Mouse (Mus musculus) forebrain, embryonic 10.5 days (tissue): ENCODE measurements around the gene Ndufs3. TPM values are rescaled to one million over a fixed set of nuclear protein-coding genes. Genes with fewer than 3 reads are reported as not detected.

ENCODE experiments used
- DNase-seq: peaks from one replicate; pipeline ENCODE4 v3.0.0-alpha.2; 2017; ENCODE audit warnings: low spot score; ENCODE audit errors: extremely low spot score
- H3K27ac ChIP-seq: fragments of 300-500 bp; sonication (generic); 2 replicates; pipeline ENCODE4 v1.5.1; 2016; ENCODE audit warnings: mild to moderate bottlenecking
- H3K27me3 ChIP-seq: fragments of 300-500 bp; sonication (generic); 2 replicates; pipeline ENCODE4 v1.6.1; 2016; ENCODE audit warnings: mild to moderate bottlenecking; ENCODE audit not compliant: poor library complexity, severe bottlenecking
- H3K36me3 ChIP-seq: fragments of 300-500 bp; sonication (generic); replicated peaks from 2 replicates; pipeline ENCODE4 v1.6.1; 2016; ENCODE audit warnings: mild to moderate bottlenecking, moderate library complexity
- H3K4me1 ChIP-seq: fragments of 300-500 bp; sonication (generic); 2 replicates; pipeline ENCODE4 v1.6.1; 2016
- H3K4me3 ChIP-seq: fragments of 300-500 bp; sonication (generic); 2 replicates; pipeline ENCODE4 v1.5.1; 2016; ENCODE audit warnings: mild to moderate bottlenecking, moderate library complexity
- H3K9me3 ChIP-seq: fragments of 300-500 bp; sonication (generic); 2 replicates; pipeline ENCODE4 v1.6.1; 2016; ENCODE audit warnings: mild to moderate bottlenecking, moderate library complexity
- WGBS: fragments of 180-500 bp; shearing (Covaris S2); methylation state at CpG from one replicate; pipeline ENCODE4 v1.1.7; 2016; 5-methylcytosine and 5-hydroxymethylcytosine counted together
- polyA plus RNA-seq: library from polyadenylated mRNA; unstranded; fragments of >200 nt; fragmentation: Nextera tagmentation; extraction: Ambion mirVana; gene quantifications from 2 replicates; pipeline ENCODE4 v1.2.1, GENCODE M21; 2016

The Ndufs3 gene
- polyA plus RNA-seq, 1 experiment from 2014 or later = 201 TPM

DNA sequence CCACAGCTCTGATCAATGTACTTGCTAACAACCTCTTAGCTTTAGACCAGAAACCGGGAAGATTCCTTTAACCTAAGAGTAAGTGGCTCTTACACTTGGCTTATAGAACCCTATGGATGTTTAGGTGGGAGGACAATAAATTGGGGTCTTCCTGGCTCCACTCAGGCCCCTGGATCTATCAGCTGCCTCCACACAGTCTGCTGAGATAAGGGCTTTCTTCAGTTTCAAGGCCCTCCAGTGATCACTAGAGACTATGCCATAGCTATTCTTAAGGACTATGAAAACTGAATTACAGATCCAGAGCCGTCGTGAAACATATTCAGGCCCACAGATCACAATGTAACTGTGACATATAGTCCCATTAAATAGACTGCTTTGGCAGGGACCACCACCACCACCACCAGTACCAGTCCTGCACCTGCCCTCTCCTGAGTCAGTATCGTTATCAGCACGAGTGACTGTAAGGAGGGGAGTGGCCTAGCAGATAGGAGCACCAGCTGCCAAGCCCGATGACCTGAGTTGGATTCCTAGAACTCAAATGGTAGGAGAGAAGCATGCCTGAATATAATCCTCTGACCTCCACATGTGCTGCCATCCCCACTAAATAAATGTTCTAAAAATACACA is 10.8 kb downstream of the Ndufs3 start:
- Histone ChIP-seq H3K9me3 (no peaks in the 10 kb centered on the region), H3K27ac (peak overlapping the region; percentile 56; the same call in 1 of the 2 replicates), H3K4me3 (no peak overlapping the region), H3K27me3 (peaks cover 34% of the 10 kb centered on the region), H3K4me1 (peaks cover 14% of the 10 kb centered on the region), H3K36me3 (peaks cover 65% of the 10 kb centered on the region)
- no peak for DNase-seq
- WGBS = 91% methylated on average over 6 of the region's 6 CpGs

- Histone ChIP-seq H3K27ac (peak overlapping the region; percentile 83), H3K4me1 (peaks cover 41% of the 10 kb centered on the region), H3K4me3 (peak overlapping the region; percentile 57), H3K36me3 (peaks cover 26% of the 10 kb centered on the region), H3K9me3 (no peaks in the 10 kb centered on the region), H3K27me3 (peaks cover 74% of the 10 kb centered on the region)
- DNase-seq = peak; percentile 51
- WGBS = 5% methylated on average over 133 of the region's 133 CpGs
These were observed 14.8 kb downstream of the Ndufs3 start for GRCm38 (mm10) chr2:90889550-90890548.

DNA sequence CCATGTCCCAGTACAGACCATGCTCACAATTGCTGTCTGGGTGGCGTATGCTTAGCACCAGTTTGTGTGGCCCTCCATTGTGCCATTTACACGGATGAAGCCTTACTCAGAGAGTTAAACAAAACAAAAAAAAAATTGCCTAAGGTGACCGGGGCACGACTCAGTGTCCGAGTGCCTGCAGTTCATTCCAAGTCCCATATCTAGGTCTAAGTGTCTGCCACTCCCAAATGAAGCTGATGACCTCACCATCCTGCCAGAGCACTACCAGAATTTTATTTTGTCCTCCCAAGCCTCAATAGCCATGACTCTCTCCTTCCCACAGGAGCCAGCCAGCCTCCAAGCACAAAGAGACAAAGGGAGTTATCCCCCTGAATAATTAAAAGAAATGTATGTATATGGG is 17.0 kb downstream of the Ndufs3 start:
- Histone ChIP-seq H3K4me1 (peaks cover 46% of the 10 kb centered on the region), H3K9me3 (no peaks in the 10 kb centered on the region; the same call in 1 of the 2 replicates), H3K36me3 (peaks cover 7% of the 10 kb centered on the region; the same call in 1 of the 2 replicates), H3K27me3 (peaks cover 86% of the 10 kb centered on the region), H3K4me3 (no peak overlapping the region), H3K27ac (no peak overlapping the region)
- DNase-seq = no peak
- WGBS = 73% methylated on average over 5 of the region's 5 CpGs

DNA sequence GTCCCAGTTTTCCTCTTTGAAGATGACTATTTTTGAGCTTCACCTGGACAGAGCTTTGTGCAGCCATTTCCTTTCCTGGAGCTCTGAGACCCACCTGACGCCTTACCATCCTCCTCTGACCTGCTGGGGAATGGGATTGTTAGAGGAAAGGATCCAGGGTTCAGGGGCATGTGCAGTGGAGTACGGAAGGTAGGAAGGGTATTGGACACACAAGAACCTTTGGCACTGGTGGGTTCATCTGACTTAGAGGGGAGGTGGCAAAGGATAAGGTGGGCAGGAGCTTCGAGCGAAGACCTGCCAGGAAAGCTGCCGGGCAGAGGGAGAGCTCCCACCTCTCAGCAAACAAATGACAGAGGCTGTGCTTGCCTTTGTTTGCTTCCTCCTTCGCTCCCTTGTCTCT is 18.2 kb downstream of the Ndufs3 start:
- Histone ChIP-seq H3K4me3 (peak overlapping the region; percentile 73), H3K9me3 (no peaks in the 10 kb centered on the region; the same call in 1 of the 2 replicates), H3K27ac (peak overlapping the region; percentile 87; the same call in 1 of the 2 replicates), H3K36me3 (no peaks in the 10 kb centered on the region), H3K4me1 (peaks cover 46% of the 10 kb centered on the region), H3K27me3 (peaks cover 78% of the 10 kb centered on the region)
- WGBS = 20% methylated on average over 6 of the region's 6 CpGs
- DNase-seq = no peak

DNA sequence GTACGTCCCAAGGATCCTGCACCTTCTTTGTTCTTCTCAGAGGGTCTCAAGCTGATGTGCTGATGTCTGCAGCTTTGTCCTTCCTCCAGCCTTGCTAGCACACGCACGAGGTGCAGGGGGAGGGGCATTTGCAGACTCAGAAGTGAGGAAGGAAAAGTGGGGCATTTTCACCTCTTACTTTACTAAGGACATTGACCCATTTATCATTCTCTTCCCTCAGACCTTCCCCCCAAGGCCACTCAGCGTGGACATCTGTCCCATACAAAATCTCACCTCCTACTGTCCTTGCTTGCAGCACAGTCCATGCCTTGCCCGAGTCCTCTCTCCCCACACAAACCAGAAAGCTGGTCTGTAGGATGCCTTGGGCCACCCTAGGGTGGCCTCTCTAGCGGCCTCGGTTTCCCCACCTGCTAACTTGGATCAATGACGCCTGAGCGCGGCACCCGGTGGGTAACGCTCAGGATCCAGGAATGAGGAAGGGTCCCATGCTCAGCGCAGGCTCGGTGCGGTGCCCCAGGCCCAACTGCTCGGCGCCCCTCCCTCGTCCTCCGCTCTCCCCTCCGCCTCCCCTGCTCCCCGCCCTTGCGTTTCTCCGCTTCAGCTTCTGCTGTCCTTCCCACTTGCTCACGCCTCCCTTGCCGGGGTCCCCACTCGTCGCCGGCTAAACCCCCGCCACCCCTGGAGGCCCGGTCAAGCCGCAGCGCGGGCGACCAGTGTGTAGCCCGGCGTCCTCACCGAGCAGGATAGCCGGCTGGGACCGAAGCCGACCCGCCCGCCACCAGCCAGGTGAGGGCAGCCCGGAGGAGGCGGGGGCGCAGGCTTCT is 19.2 kb downstream of the Ndufs3 start, which contains the start of gene C1qtnf4:
C1qtnf4 (plus strand) TSS at position 643 of the 824 bp plus-strand sequence.
- Histone ChIP-seq H3K27me3 (peaks cover 77% of the 10 kb centered on the region), H3K27ac (peak within 1 kb of the TSS; percentile 87), H3K4me1 (peaks cover 54% of the 10 kb centered on the region), H3K9me3 (no peaks in the 10 kb centered on the region; the same call in 1 of the 2 replicates), H3K4me3 (peak within 1 kb of the TSS; percentile 73), H3K36me3 (no peaks in the 10 kb centered on the region)
- DNase-seq = peak; percentile 62
- under 1% methylated on average over 45 of the region's 45 CpGs for WGBS

DNA sequence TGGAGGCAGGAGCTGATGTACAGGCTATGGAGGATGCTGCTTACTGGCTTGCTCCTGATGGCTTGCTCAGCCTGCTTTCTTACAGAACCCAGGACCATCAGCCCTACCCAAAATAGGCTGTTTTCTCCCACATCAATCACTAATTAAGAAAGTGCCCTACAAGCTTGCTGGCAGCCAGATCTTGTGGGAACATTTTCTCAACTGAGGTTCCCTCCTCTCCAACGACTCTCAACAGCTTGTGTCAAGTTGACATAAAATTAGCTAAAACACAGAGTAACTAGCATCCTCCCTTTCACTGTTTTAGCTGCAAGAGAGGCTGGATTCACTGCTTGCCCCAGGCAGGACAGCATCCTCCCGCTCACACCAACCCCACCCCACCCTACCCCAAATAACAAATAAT is 22.8 kb downstream of the Ndufs3 start:
- Histone ChIP-seq H3K4me3 (no peak overlapping the region), H3K4me1 (peaks cover 49% of the 10 kb centered on the region), H3K9me3 (no peaks in the 10 kb centered on the region; the same call in 1 of the 2 replicates), H3K27me3 (peaks cover 48% of the 10 kb centered on the region), H3K36me3 (no peaks in the 10 kb centered on the region), H3K27ac (no peak overlapping the region)
- WGBS = 85% methylated on average over 2 of the region's 2 CpGs
- DNase-seq = no peak

DNA sequence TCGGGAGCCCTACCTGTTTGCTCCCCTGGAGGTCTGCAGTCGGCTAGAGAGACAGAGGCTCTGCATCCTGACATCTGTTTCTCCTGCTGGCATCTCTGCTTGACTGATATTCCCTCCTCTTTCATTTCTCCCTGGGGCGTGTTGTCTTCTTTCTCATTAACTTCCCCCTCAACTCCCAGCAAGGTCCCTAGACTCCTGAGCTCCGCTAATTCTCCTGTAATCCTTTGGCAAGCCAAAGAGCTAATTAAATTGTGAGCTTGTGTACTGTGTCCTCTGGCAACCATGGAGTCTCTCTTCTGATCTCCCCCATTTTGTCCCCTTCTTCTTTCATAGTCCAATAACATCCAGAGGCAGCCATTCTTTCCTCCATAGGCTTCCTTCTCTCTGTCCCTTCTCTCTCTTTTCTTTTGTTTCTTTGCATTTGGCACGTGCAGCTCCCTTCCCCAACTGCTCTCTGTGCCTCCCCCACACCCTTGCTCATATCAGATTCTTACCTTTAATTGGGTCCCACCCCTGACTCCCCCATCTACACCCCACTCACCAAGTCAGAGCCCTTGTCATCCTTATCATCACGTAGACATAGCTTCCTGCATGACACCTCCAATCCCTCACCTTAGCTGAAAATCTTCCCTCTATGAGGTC is 24.4 kb downstream of the Ndufs3 start:
- Histone ChIP-seq H3K4me1 (peaks cover 34% of the 10 kb centered on the region), H3K4me3 (no peak overlapping the region), H3K36me3 (no peaks in the 10 kb centered on the region), H3K27ac (no peak overlapping the region), H3K9me3 (no peaks in the 10 kb centered on the region; the same call in 1 of the 2 replicates), H3K27me3 (peaks cover 32% of the 10 kb centered on the region)
- DNase-seq = no peak
- 13% methylated on average over 6 of the region's 6 CpGs for WGBS

DNA sequence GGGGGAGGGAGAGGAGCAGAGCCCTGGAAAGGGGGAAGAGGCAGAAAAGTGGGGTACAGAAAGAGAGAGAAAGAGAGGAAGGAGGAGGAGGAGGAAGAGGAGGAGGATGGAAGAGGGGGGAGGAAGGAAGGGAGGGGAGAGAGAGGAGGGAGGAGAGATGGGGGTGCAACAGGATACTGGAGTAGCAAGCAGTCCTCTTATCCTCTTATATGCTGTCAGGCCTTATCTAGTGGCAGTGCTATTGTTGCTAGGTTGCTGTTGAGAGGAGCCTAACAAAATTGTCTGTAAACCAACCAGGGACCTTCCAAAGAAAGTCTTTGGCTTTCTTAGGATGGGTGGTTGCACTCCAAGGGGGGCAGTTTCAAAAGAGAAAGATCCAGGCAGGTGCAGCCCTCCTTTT is 25.2 kb downstream of the Ndufs3 start:
- Histone ChIP-seq H3K4me1 (peaks cover 25% of the 10 kb centered on the region), H3K36me3 (no peaks in the 10 kb centered on the region), H3K27ac (no peak overlapping the region), H3K4me3 (no peak overlapping the region), H3K27me3 (peaks cover 24% of the 10 kb centered on the region), H3K9me3 (no peaks in the 10 kb centered on the region; the same call in 1 of the 2 replicates)
- DNase-seq = no peak

GRCm38 (mm10) chr2:90877584-90878259 is 26.9 kb downstream of the Ndufs3 start:
- no peak overlapping the region for H3K4me3 ChIP-seq
- no peak for DNase-seq
- no peak overlapping the region for H3K27ac ChIP-seq
- WGBS = 62% methylated on average over 5 of the region's 5 CpGs
- H3K27me3 ChIP-seq = peaks cover 16% of the 10 kb centered on the region
- H3K9me3 ChIP-seq = no peaks in the 10 kb centered on the region
- H3K4me1 ChIP-seq = peaks cover 24% of the 10 kb centered on the region
- no peaks in the 10 kb centered on the region for H3K36me3 ChIP-seq

GRCm38 (mm10) chr2:90875239-90875638 is 29.4 kb downstream of the Ndufs3 start:
- Histone ChIP-seq H3K27me3 (peaks cover 5% of the 10 kb centered on the region), H3K4me3 (no peak overlapping the region), H3K36me3 (no peaks in the 10 kb centered on the region), H3K9me3 (no peaks in the 10 kb centered on the region), H3K4me1 (peaks cover 14% of the 10 kb centered on the region), H3K27ac (no peak overlapping the region)
- no peak for DNase-seq
- 85% methylated on average over 2 of the region's 2 CpGs for whole genome bisulfite sequencing

DNA sequence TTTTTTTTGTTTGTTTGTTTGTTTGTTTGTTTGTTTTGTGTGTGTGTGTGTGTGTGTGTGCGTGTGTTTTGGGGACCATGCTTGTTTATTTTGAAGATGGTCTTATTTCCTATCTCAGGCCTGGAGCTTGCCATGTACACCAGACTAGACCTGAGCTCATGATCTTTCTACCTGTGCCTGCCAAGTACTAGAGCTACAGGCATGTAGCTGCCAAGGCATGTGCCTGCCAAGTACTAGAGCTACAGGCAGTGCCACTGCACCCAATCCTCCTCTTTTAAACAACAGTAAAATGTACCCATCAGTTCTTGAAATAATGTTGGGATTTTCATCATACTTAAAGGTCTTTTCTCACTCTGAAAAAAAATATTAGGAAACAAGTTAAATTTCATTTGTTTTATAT is 30.6 kb downstream of the Ndufs3 start:
- DNase-seq = no peak
- H3K27me3 ChIP-seq = 0 out of 2 replicates have a peak, but pooled peaks cover under 1% of the 10 kb centered on the region
- 89% methylated on average over 1 of the region's 1 CpGs for WGBS
- H3K4me3 ChIP-seq = no peak overlapping the region
- H3K9me3 ChIP-seq = no peaks in the 10 kb centered on the region
- H3K27ac ChIP-seq = no peak overlapping the region
- H3K36me3 ChIP-seq = no peaks in the 10 kb centered on the region; the same call in 1 of the 2 replicates
- H3K4me1 ChIP-seq = peaks cover 2% of the 10 kb centered on the region
